Mouse (Mus musculus) adrenal gland, postnatal 14 days (tissue): Measurements from ENCODE around the gene St3gal5. TPM values are rescaled to one million over a fixed set of nuclear protein-coding genes. Genes with fewer than 3 reads are reported as not detected.

ENCODE experiments used
- DNase-seq: peaks from one replicate; pipeline ENCODE4 v3.0.0; 2021; ENCODE audit warnings: mixed read lengths
- total RNA-seq: library from RNA; stranded (reverse); gene quantifications from 2 replicates; pipeline ENCODE4 v1.2.3, GENCODE M21; 2021

St3gal5 gene
- total RNA-seq, 1 experiment from 2014 or later: 170 TPM

- DNase-seq: peak; percentile 92
Measured at GRCm38 (mm10) chr6:72164321-72165275, 67.2 kb downstream of the St3gal5 start.

GRCm38 (mm10) chr6:72165907-72166306 lies 68.5 kb downstream of the St3gal5 start:
- no peak for DNase-seq

- DNase-seq: no peak
Measured at GRCm38 (mm10) chr6:72171391-72171790, 74.0 kb downstream of the St3gal5 start.

GRCm38 (mm10) chr6:72173350-72173749 lies 76.0 kb downstream of the St3gal5 start:
- DNase-seq: no peak

DNA sequence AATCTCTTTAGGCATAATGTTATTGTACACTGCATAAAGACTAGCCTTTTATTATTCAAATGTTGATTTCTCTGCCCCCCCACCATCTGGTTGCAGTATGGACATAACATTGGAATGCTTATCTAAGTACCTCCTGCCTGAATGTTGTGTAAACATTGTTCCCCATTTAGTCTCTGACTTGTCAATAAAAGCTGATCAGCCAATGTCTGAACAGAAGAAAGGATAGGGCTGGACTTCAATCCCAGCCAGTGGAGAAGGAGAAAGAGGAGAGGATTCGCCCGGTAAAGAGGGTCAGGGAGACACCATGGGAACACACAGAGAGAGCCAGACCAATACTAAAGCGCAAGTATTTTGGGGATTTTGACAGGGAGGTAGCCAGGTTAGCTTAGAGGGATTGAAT lies 78.0 kb downstream of the St3gal5 start:
- DNase-seq: no peak

DNA sequence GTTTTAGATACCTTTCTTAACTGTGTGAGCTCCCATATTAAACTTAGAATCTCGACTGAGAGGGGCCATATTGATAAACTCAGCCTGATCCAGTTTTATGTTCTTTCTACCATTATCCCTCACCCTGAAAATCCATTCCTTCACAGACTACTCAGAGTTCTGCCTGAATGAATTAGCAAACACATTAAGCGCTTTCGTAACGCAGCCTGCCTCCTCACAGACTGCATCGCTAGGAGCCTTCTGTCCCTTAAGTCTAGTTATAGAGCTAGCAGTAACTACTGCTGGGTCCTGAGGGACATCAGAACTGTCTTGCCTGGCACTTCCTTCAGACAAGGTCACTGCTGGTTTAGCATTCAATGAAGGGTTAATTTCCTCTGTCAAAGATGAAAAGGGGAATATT lies 78.6 kb downstream of the St3gal5 start:
- DNase-seq: no peak

- no peak for DNase-seq
Measured at GRCm38 (mm10) chr6:72177417-72177816, 80.0 kb downstream of the St3gal5 start.

GRCm38 (mm10) chr6:72179006-72179405 lies 81.6 kb downstream of the St3gal5 start:
- no peak for DNase-seq

- DNase-seq: no peak
Measured at GRCm38 (mm10) chr6:72179562-72180502, 82.4 kb downstream of the St3gal5 start.

DNA sequence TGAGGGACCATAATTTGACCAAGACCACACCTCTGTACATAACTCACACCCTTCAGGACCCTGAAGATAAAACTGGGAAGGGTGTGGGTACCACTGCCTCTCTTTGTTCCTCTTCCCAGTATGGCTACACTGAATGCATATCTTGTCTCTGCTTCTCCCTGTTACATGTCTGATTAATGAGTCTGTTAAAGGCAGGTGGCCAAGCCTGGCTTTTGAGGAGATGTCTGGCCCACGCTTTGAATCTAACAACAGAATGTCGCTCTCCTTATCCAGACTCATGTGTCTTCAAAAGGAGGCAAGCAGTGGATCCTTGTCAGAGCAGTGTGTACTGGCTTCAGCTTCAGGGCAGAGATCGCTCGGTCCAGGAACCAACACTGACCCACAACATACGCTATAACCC lies 87.2 kb downstream of the St3gal5 start:
- DNase-seq: no peak

- peak; percentile 86 for DNase-seq
Measured at GRCm38 (mm10) chr6:72185893-72186490, 88.6 kb downstream of the St3gal5 start.

DNA sequence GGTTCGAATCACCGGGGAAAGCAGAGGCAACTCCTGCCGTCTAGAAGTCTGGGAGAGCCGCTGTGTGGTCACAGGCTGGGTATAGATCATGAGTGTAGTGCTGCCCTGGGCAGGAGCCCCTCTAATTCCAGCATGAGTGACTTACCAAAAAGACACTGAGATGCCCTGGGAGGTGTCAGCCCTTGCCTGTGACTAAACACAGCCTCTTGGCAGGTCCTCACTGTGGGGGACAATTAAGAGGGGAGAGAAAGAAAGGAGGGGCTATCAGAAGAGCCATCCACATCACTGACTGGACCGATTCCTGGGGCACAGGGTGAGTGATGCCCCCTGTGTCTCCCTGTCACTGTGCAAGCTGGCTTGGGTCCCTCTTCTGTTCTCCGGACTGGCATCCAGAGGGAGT lies 89.4 kb downstream of the St3gal5 start:
- DNase-seq: no peak

GRCm38 (mm10) chr6:72189061-72189863 lies 91.9 kb downstream of the St3gal5 start:
- peak; percentile 35 for DNase-seq

GRCm38 (mm10) chr6:72190120-72190519 lies 92.7 kb downstream of the St3gal5 start:
- no peak for DNase-seq

DNA sequence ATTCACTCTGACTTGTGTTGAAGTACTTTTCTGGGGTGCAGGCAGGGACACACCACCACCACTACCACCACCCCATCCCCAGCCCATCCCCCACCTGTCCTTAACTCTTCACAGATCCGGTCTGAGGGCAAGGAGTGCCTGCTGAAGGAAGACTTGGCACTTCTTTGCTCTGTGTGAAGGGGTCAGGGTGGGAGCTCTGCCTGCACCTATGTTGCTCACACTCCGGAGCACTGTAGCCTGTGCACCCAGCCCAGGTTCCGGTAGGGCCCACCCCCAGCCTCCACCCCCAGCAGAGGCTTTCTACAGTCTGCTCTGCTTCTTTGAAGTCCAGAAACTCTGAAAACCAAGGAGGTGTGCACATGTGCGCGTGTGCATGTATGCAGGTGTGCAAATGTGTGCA lies 93.2 kb downstream of the St3gal5 start:
- DNase-seq: no peak

DNA sequence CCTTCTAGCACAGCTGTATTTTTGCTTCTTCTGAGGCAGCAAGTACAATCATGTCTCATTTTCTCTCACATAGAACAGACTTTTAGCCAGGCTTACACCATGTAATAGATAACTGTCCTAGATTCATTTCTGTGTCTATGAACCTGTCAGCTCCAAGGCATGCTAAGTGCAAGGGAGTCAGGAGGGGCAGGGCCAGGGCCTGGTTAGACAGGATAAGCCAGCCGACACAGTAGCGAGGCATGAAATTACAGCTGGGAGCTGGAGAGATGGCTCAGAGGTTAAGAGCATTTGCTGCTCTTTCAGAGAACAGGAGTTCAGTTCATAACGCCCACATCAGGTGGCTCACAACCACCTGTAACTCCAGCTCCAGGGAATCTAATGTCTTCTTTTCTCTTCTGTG lies 99.3 kb downstream of the St3gal5 start:
- no peak for DNase-seq

DNA sequence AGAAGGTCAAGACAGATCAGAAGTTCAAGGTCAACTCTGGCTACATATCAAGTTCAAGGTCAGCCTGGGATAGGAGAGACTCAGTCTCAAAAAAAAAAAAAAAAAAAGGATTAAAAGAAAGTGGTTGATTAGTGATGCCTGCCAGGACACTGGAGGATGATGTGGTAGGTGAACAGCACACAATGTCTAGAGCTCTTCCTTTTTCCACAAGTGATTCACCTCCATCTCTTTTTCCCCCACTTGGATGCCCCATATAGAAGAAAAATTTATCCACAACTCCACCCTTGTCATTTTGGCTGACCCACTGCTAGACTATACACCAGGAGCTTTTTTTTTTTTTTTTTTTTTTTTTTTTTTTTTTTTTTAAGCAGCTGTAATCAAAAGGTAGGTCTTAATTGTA lies 100.1 kb downstream of the St3gal5 start:
- no peak for DNase-seq

DNA sequence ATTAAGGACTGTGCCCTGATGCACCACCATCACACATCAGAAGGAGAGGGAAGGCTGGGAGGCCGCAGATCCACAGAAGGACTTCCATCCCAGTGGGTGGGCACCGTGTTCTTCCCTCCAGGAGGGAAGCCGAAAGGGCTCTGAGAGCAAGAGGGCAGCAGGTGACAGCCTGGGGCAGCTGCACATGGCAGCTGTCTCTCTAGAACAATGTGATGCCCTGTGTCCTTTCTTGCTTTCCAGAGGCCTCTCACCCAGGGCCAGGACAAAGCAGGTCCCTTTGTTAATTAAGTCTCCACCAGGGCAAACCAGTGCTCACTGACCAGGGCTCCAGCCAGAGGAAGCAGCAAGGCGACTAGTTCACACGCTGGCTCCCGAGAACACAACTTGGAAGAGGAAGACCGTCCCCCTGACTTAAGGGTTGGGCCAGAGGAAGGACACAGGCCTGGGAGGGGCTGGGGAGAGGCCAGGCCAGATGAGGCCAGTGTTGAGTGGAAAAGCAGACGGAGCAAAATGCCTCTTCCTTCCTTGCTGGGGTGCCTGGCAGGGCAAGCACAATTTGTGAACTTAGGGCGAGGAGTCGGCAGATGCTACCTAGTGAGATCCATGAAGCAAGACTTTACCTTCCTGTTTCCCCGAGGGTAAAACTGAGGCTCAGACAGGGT lies 103.3 kb downstream of the St3gal5 start:
- peak; percentile 37 for DNase-seq

DNA sequence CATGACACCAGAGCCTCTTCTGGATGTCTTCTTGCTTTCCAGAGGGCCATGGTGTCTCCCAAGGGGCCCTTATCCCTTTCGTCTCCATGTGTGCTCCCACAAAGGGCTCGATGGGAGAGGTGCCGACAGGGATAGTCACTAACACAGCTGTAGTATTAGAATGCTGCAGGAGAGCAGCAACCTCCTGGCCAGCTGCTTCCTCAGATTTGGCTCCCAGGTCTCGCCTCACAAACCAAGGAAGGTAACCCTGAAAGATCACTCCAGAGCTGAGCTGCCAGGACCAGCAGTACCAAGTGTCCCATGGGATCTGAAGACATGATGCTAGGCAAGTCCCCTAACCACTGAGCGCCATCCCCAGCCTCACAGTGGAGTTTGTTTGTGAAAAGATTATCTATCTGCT lies 105.3 kb downstream of the St3gal5 start:
- DNase-seq: no peak

GRCm38 (mm10) chr6:72203279-72203678 lies 105.9 kb downstream of the St3gal5 start:
- no peak for DNase-seq
